Mouse (Mus musculus) monocyte, adult 5-6 weeks (primary cell): Measurements from ENCODE around the gene Dcdc2b. TPM values are rescaled to one million over a fixed set of nuclear protein-coding genes. Genes with fewer than 3 reads are reported as not detected.

Source experiments
- ATAC-seq: fragments of 153-309, 156-312 bp; replicated peaks from 2 replicates; pipeline ENCODE4 v1.8.0; 2017; ENCODE audit warnings: mild to moderate bottlenecking; ENCODE audit not compliant: low TSS enrichment, insufficient number of reproducible peaks, severe bottlenecking, poor library complexity, low FRiP score
- total RNA-seq: library from RNA; stranded (forward); fragments of 200-1000, 200-491, 200-594 nt; gene quantifications from 3 replicates; pipeline ENCODE4 v1.2.3, GENCODE M21; 2017

Gene Dcdc2b
- total RNA-seq, 1 experiment from 2014 or later = not detected

DNA sequence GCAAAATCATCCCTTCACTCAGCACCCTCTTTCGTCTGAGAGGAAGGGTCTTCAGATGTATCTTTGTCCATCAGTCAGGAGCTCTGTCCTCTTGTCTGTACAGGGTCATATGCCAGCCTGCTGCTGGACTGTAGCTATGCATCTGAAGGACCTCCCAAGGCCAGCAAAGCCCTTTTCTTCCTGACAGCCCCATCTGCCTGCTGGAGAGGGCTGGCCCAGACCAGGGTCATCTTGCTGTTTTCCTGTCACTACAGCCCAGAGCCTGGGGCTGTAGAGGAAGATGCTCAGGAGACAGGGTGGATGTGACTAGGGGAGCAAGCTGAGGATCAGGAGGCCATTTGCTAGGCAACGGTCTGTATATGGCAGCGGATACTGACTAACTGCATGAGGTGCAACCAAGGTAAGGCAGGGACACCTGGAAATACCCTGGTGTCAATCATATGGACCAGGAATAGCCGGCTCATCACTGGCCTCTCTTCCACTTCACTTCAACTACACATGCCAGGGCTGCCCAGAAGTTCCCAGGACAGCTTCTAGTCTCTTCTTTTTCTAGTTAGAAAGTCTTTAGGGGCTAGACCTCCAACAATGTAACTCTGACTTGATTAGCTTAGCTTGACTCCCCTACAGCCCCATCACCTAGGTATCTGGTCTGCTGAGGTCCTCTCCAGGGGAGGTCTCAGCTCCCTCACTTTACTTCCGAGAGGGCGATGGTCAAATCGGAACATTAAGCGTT is 8.9 kb upstream of the Dcdc2b start:
- ATAC-seq = no peak

DNA sequence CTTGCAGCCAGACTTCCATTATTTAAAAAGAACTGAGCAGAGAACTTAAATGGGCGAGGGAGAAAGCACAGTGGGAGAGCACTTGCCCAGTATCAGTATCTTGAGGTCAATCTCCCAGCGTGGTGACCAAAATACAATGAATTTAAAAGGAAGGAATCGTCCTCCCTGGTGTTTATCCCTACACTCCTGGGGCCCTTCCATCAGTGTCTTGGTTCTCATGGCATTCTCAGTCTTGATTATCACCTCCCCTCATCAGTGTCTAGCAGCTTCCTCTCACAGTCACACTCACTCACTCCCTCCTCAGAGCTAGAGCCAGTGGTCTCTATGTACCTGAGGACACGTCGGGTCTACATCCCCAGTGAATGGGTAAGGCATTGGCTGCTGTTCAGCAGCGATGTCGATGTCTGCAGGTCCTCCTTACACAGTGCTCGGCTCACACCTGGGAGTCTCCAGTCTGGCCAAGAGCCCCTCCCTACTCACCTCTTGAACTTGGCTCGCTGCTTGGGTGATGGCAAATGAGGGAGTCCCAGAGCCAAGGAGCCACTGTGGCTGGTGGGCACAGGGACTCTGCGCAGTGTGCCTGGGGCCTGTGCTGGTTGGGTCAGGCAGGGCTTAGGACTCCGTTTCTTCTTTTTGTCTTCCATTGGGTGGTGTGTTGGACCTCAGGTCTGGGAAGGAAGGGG is 8.2 kb upstream of the Dcdc2b start:
- ATAC-seq = no peak

GRCm38 (mm10) chr4:129621283-129621841 is 7.3 kb upstream of the Dcdc2b start:
- ATAC-seq = no peak

DNA sequence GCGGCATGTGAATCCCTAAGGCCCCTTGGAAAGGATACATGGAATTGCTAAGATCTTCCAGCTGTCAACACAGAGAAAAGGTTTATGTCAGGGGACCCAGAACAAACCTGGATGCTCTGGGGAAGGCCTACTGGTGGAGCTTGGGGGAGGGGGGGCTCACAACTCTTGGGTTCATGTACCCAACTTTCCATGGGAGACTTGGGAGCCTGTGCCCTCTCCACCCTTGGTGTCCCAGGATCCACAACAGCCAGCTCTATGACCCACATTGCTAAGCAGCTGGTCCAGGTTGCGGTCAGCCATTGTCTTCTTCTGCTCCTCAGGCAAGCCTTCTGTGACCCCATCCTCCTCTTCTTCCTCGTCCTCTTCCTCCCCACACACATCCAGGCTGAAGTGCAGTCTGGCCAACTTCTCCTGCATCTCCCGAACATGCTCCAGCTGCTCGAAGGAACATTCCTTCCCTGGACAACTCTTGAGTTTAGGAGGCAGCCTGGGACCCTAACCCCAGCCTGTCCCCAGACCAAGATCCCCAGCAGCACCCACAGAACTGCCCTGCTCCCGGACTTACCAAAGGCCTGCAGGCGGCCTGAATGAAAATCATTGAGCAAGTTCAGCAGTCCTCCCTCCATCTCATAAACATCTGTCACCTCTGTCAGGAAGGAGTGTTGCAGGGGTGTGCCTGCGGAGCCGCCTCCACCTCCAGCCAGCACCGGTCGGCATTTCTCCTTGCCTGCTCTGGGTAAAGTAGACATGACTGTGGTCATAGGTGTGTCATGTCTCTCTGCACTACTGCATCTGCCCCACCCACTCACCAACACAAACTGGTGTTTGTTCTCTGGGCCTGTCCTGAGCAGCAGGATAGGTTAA is 6.6 kb upstream of the Dcdc2b start:
- no peak for ATAC-seq

- peak; percentile 91 for ATAC-seq
These were observed 5.0 kb upstream of the Dcdc2b start, which contains the start of gene Iqcc for GRCm38 (mm10) chr4:129618786-129619691. Gene Iqcc (minus strand): TSS chr4:129619099.

DNA sequence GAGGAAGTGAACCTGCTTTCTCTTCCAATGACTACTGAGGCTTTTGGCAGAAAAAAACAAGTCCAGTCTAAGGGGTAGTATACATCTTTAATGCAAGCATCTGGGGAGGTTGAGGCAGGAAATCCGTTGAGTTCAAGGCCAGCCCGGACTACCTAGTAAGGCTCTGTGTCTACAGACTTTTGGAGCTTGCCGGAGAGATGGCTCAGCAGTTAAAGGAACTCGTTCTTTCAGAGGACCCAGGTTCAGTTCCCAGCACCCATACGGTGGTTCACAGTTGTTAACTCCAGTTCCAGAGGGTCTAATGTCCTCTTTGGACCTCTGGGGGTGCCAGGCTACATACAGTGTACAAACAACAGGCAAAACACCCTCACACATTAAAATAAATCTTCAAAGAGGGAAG is 4.0 kb upstream of the Dcdc2b start:
- ATAC-seq = no peak

DNA sequence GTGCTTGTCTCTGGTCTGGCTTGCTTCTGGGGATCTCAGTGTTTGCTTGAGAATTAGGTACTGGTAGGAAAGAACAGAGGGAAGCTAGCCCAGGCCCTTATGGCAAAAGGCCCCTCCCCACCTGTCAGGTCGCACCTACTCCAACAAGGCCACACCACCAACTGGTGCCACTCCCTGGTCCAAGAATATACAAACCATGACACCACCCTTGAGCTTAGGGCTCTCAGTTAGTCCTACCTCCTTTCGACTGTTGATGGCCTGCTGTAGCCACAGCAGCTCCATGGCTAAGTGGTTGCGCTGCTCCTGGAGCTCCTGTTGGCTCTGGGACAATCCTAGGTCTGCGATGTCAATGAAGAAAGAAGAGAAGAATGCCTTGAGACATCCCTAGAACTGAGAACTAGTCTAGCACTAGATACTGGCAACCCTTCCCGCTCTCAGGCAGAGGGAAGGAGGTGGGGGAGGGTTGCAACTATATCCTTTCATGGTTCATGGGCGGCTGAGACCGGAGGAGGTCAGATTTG is 3.1 kb upstream of the Dcdc2b start:
- no peak for ATAC-seq

DNA sequence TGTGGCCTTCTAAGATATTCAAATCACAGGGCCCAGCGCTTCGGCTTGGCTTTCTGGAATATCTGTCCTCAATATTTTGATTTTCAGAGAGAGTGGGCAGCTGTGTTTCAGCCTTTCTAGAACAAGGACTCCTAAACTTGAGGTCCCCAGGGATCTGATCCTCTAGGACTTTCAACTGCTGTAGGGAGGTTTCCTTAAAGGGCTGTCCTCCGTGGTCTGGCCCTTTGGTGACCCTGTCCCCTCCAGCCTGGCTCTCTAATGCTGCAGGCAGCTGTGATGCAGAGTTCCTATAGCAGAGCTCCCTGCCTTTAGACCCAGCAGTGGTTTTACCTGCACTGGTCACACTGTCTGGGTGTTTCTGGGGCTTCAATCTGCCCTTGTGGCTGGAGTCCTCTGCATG is 2.6 kb upstream of the Dcdc2b start:
- ATAC-seq = no peak

DNA sequence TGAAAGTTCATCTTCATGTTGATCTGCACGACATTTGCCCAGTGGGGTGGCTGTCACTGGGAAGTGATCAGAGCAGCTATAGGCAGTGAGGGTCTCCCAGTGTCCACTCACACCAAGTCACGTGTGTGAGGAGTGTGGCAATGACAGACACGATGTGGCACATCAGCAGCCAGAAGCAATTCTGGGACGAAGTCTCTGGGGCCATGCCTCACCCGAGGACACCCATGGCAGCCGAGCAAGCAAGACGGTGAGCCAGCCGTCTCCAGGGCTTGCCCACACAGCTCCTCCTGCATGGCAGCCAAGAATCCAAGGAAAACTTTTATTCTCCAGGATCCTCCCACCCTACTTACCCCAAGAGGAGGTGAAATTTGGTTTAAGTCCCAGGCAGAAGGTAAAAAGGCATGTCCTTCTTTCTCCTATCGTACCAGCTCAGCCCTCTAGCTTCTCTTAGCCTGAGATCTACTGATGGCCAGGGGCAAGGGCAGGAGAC is 1.8 kb upstream of the Dcdc2b start:
- ATAC-seq = no peak

DNA sequence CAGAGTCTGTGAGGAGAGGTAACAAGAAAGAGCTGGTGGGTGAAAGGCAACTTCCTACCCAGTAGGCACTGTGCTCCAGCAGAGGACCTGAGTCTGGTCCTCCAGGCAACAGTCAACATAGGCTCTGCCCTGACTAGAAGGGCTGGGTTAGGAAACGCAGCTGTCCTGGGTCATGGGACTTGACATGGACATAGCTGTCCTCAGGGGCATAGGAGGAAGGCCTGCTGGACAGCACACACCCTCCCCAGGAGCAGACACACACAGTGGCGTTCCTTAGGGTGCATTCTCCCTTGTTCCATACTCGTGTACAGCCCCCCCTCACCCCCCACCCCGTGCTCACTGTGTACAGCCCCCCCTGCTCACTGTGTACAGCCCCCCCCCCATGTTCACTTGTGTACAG is 3.6 kb downstream of the Dcdc2b start:
- no peak for ATAC-seq

- ATAC-seq = no peak
These were observed 4.0 kb downstream of the Dcdc2b start for GRCm38 (mm10) chr4:129610026-129610425.

GRCm38 (mm10) chr4:129609139-129609631 is 4.9 kb downstream of the Dcdc2b start:
- no peak for ATAC-seq

GRCm38 (mm10) chr4:129608426-129609025 is 5.5 kb downstream of the Dcdc2b start:
- peak; percentile 97 for ATAC-seq

DNA sequence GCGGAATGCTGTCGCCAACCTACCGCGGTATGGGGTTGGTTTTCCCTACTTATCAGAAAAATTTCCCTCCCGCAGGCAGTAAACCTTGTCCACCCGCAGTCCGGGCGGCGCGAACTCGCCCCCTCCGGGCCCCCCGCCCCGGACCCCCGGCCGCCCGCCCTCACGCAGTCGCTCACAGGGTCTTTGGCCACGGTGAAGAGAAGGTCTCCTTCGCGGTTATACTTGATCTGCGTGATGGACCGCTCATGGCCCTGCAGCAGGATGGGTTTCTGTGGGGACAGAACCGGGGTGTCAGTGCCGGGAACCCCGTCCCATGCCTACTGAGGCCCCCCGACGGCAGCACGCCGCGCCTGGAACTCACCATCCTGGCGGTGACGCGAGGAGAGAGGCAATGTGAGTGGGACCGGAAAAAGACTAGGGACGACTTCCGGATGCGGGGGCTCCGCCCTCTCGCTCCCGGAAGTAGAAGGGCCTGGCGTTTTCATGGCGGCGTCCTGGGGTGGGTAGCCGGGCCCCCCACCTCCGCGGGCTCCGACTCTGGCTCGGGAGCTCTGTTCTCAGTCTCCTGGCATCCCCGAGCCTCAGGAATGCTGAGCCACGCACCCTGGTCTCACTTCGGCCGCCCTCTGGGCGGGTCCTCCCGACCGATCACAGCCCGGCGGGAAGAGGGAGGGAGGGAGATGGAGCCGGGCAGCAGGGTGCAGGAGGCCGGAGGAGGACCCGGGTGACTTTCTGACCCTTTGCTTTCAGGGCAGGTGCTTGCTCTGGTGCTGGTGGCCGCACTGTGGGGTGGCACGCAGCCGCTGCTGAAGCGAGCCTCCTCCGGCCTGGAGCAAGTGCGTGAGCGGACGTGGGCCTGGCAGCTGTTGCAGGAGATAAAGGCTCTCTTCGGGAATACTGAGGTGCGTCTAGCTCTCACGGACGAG is 13.6 kb downstream of the Dcdc2b start, which contains the start of the genes Eif3i and Tmem234:
Gene Eif3i, minus strand, starts transcription at position 416 of the 926 bp plus-strand sequence.
Gene Tmem234, plus strand, starts transcription at position 436 of the 926 bp plus-strand sequence.
- ATAC-seq = peak; percentile 88

DNA sequence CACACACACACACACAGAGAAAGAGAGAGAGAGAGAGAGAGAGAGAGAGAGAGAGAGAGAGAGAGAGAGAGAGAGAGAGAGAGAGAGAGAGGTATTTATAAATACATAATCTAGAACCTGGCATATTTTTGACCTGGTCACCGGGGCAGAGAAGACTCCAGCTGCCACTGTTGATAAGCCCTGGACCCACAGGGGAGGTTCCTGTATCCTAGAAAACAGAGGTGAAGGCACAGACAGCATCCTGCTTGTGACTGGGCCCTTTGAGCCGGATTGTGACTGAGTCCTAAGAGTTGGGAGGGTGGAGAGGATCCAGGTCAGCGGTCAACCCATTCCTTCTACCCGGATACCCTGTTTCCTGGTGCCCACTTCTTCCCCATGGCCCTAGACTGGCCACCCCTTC is 25.2 kb downstream of the Dcdc2b start:
- no peak for ATAC-seq

DNA sequence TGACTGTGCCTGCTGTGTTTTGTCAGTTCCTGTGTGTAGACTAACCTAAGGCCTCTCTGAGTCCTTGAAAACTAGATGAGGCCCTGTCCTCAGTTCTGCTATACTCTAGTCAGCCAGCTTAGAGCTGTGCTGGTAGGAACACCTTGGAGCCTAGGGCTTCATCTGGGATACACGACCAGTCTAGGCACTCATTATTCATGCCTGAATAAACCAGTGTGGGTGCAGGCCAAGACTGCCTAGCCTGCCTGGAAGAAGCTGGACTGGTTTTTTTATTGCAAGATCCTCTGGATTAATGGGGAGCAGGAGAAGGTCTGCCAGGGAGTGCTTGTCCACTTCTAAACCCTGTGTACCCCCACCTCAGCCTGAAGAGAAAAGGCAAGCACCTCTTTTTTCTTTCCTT is 27.1 kb downstream of the Dcdc2b start:
- no peak for ATAC-seq
